ENCODE assay signal across 12 mouse cellular contexts in the genomic region with DNA sequence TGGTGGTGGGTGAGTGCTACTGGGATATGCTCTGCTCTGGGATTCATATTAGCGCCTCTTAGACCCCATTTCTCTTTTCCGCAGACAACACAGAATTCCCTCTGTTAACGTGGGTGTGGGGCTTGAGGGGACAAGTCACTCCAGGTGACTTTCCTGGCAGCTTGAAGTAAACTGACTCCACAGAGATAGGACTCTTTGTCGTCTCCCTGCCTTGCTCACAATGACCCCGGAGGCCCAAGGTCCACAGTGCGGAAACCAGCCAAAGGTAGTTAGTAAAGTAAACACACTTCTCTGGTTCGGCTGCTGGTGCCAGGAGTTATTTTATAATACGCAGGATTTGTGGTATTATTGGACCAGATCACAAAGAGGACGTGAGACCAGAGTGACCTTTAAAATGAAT.
"Had no signal": no experiment of that assay in that cellular context is flagged by ENCODE, and none has a peak within 500 bp of the region (broad histone marks: within the 10 kb centered on the region; RNA-seq: fewer than 3 reads in every experiment).

No protein-coding gene starts in this region.

- H3K9ac ChIP-seq: lung, embryonic 14.5 days had no signal

- DNase-seq: kidney, adult 11 months; kidney, adult 9 months; kidney, postnatal 14 days; layer of hippocampus, adult 9-11 months; lung, embryonic 14.5 days; midbrain, embryonic 14.5 days; thymus, adult 2 months; thymus, postnatal 14 days; thymus, postnatal 4 days had no signal

- H3K4me2 ChIP-seq: lung, embryonic 14.5 days; midbrain, embryonic 11.5 days had no signal

- ATAC-seq: lung, postnatal 0 days had no signal

- H3K4me3 ChIP-seq: layer of hippocampus, adult 2 months had no signal

- H3K27ac ChIP-seq: layer of hippocampus, adult 2 months had no signal
